Mouse (Mus musculus) CH12F3 (cell line): ENCODE results near the gene Itpr2.

Experiments used
- in situ Hi-C: fragments of 300-500 bp; cut with MboI; formaldehyde crosslinking; loops from 2 replicates; pipeline ENCODE4 v1.14.3; 2020; ENCODE audit warnings: low sequenced_read_pairs

Itpr2 gene

GRCm38 (mm10) chr6:146501866-146502804 is at the start of gene Itpr2:
TSS of gene Itpr2 (minus strand) at chr6:146502223.
- in situ Hi-C loops: no loop called here

GRCm38 (mm10) chr6:146551326-146551725 is 49.3 kb upstream of the Itpr2 start:
- in situ Hi-C loops: no loop called here

GRCm38 (mm10) chr6:146550421-146550820 is 48.4 kb upstream of the Itpr2 start:
- in situ Hi-C loops: no loop called here

- in situ Hi-C loops: no loop called here
Measured at GRCm38 (mm10) chr6:146545289-146545865, 43.4 kb upstream of the Itpr2 start.

- in situ Hi-C loops: no loop called here
Measured at GRCm38 (mm10) chr6:146544622-146545021, 42.6 kb upstream of the Itpr2 start.

- in situ Hi-C loops: no loop called here
Measured at GRCm38 (mm10) chr6:146540386-146540785, 38.4 kb upstream of the Itpr2 start.

- in situ Hi-C loops: no loop called here
Measured at GRCm38 (mm10) chr6:146538661-146539060, 36.6 kb upstream of the Itpr2 start.

- in situ Hi-C loops: no loop called here
Measured at GRCm38 (mm10) chr6:146538071-146538470, 36.0 kb upstream of the Itpr2 start.

GRCm38 (mm10) chr6:146537111-146537510 is 35.1 kb upstream of the Itpr2 start:
- in situ Hi-C loops: no loop called here

- in situ Hi-C loops: no loop called here
Measured at GRCm38 (mm10) chr6:146535501-146535900, 33.5 kb upstream of the Itpr2 start.

GRCm38 (mm10) chr6:146533146-146533545 is 31.1 kb upstream of the Itpr2 start:
- in situ Hi-C loops: no loop called here

- in situ Hi-C loops: no loop called here
Measured at GRCm38 (mm10) chr6:146530769-146531168, 28.7 kb upstream of the Itpr2 start.

GRCm38 (mm10) chr6:146530363-146530762 is 28.3 kb upstream of the Itpr2 start:
- in situ Hi-C loops: no loop called here

- in situ Hi-C loops: no loop called here
Measured at GRCm38 (mm10) chr6:146527537-146527936, 25.5 kb upstream of the Itpr2 start.

GRCm38 (mm10) chr6:146525500-146525899 is 23.5 kb upstream of the Itpr2 start:
- in situ Hi-C loops: no loop called here

- in situ Hi-C loops: no loop called here
Measured at GRCm38 (mm10) chr6:146521456-146522245, 19.6 kb upstream of the Itpr2 start.

GRCm38 (mm10) chr6:146519019-146519418 is 17.0 kb upstream of the Itpr2 start:
- in situ Hi-C loops: no loop called here

GRCm38 (mm10) chr6:146515936-146516335 is 13.9 kb upstream of the Itpr2 start:
- in situ Hi-C loops: no loop called here

GRCm38 (mm10) chr6:146514531-146514948 is 12.5 kb upstream of the Itpr2 start:
- in situ Hi-C loops: no loop called here

- in situ Hi-C loops: no loop called here
Measured at GRCm38 (mm10) chr6:146513899-146514298, 11.9 kb upstream of the Itpr2 start.

GRCm38 (mm10) chr6:146513384-146513783 is 11.4 kb upstream of the Itpr2 start:
- in situ Hi-C loops: no loop called here
